Mouse (Mus musculus) midbrain, postnatal 0 days (tissue): ENCODE measurements at regions not wholly inside any gene's neighbourhood (a gene's known extent, or its start where the extent isn't known, plus 50 kb on each side); places are given as distances from the start of the nearest gene placed in this dataset.
"Not testable (repeated sequence)": the region's sequence is repeated elsewhere in the genome, so short reads cannot be mapped to it uniquely, and the experiment has no call there.

ENCODE experiments used
- ATAC-seq: fragments of 200-750 bp; cut with Nextera tagmentation; 2 replicates; pipeline ENCODE4 v1.8.0; 2017; ENCODE audit warnings: moderate number of reproducible peaks, mild to moderate bottlenecking, moderate TSS enrichment, moderate library complexity; ENCODE audit not compliant: low FRiP score
- DNase-seq: peaks from one replicate; pipeline ENCODE4 v3.0.0-alpha.2; 2015; ENCODE audit warnings: low spot score
- H3K27ac ChIP-seq: fragments of 300-500 bp; sonication (generic); 2 replicates; pipeline ENCODE4 v1.5.1; 2014; ENCODE audit warnings: low read depth, mild to moderate bottlenecking, low read length, mixed read lengths
- H3K27me3 ChIP-seq: fragments of 300-500 bp; sonication (generic); 2 replicates; pipeline ENCODE4 v1.6.1; 2014; ENCODE audit warnings: low read length, control low read depth, mixed read lengths; ENCODE audit not compliant: insufficient read depth
- H3K36me3 ChIP-seq: fragments of 300-500 bp; sonication (generic); 2 replicates; pipeline ENCODE4 v1.6.1; 2014; ENCODE audit warnings: low read length, control low read depth, mixed read lengths; ENCODE audit not compliant: insufficient read depth
- H3K4me1 ChIP-seq: fragments of 300-500 bp; sonication (generic); 2 replicates; pipeline ENCODE4 v1.6.1; 2014; ENCODE audit warnings: mild to moderate bottlenecking, control low read depth, antibody characterized with exemption, low read length, mixed read lengths; ENCODE audit not compliant: insufficient read depth
- H3K4me2 ChIP-seq: fragments of 300-500 bp; sonication (generic); 2 replicates; pipeline ENCODE4 v1.6.1; 2014; ENCODE audit warnings: low read depth, mild to moderate bottlenecking, low read length, mixed read lengths; ENCODE audit not compliant: poor library complexity, severe bottlenecking
- H3K4me3 ChIP-seq: fragments of 300-500 bp; sonication (generic); 2 replicates; pipeline ENCODE4 v1.5.1; 2014; ENCODE audit warnings: low read depth, mild to moderate bottlenecking, low read length, moderate library complexity
- H3K9ac ChIP-seq: fragments of 300-500 bp; sonication (generic); replicated peaks from 2 replicates; pipeline ENCODE4 v1.6.1; 2014; ENCODE audit warnings: mild to moderate bottlenecking, low read length, moderate library complexity, mixed read lengths; ENCODE audit not compliant: poor library complexity, severe bottlenecking
- H3K9me3 ChIP-seq: fragments of 300-500 bp; sonication (generic); 2 replicates; pipeline ENCODE4 v1.6.1; 2016; ENCODE audit warnings: low read length, control low read depth
- CTCF ChIP-seq: IDR thresholded peaks from 2 replicates; pipeline ENCODE4 v1.5.1; 2016; ENCODE audit warnings: antibody characterized with exemption, mild to moderate bottlenecking
- WGBS: fragments of 180-500 bp; shearing (Covaris S2); extraction: QIAGEN DNeasy Blood & Tissue Kit; methylation state at CpG from one replicate; pipeline ENCODE4 v1.1.7; 2014; 5-methylcytosine and 5-hydroxymethylcytosine counted together

GRCm38 (mm10) chr14:104114182-104114581, 270.0 kb upstream of the Ednrb start:
- 56% methylated on average over 3 of the region's 3 CpGs for WGBS
- no peak overlapping the region for H3K4me2 ChIP-seq
- H3K27ac ChIP-seq = no peak overlapping the region
- H3K36me3 ChIP-seq = no peaks in the 10 kb centered on the region
- H3K4me3 ChIP-seq = no peak overlapping the region
- DNase-seq = no peak
- no peaks in the 10 kb centered on the region for H3K9me3 ChIP-seq
- H3K4me1 ChIP-seq = no peaks in the 10 kb centered on the region; the same call in 1 of the 2 replicates
- H3K27me3 ChIP-seq = no peaks in the 10 kb centered on the region
- TF ChIP-seq CTCF = no peak
- no peak for ATAC-seq
- no peak overlapping the region for H3K9ac ChIP-seq

- no peaks in the 10 kb centered on the region for H3K36me3 ChIP-seq
- no peaks in the 10 kb centered on the region for H3K9me3 ChIP-seq
- H3K27me3 ChIP-seq = no peaks in the 10 kb centered on the region
- 43% methylated on average over 2 of the region's 2 CpGs for WGBS
- DNase-seq = no peak
- no peak for TF ChIP-seq CTCF
- no peaks in the 10 kb centered on the region; the same call in 1 of the 2 replicates for H3K4me1 ChIP-seq
- H3K27ac ChIP-seq = no peak overlapping the region
- no peak overlapping the region for H3K9ac ChIP-seq
- no peak for ATAC-seq
- no peak overlapping the region for H3K4me2 ChIP-seq
- H3K4me3 ChIP-seq = no peak overlapping the region
These were observed 269.2 kb upstream of the Ednrb start for GRCm38 (mm10) chr14:104113448-104113847.

GRCm38 (mm10) chr14:104086381-104086780, 242.2 kb upstream of the Ednrb start:
- Histone ChIP-seq H3K9me3 (no peaks in the 10 kb centered on the region), H3K9ac (no peak overlapping the region), H3K4me1 (no peaks in the 10 kb centered on the region), H3K4me2 (no peak overlapping the region), H3K36me3 (no peaks in the 10 kb centered on the region), H3K27ac (no peak overlapping the region), H3K4me3 (no peak overlapping the region), H3K27me3 (no peaks in the 10 kb centered on the region)
- DNase-seq (peak; percentile 28), ATAC-seq (no peak)
- WGBS = 67% methylated on average over 2 of the region's 2 CpGs
- TF ChIP-seq CTCF = no peak

GRCm38 (mm10) chr14:104064199-104064598, 220.0 kb upstream of the Ednrb start:
- not testable (repeated sequence) for ATAC-seq, DNase-seq
- WGBS = 71% methylated on average over 1 of the region's 4 CpGs

GRCm38 (mm10) chr14:104053697-104054096, 209.5 kb upstream of the Ednrb start:
- 100% methylated on average over 1 of the region's 1 CpGs for WGBS
- Histone ChIP-seq H3K4me1 (no peaks in the 10 kb centered on the region), H3K9ac (no peak overlapping the region), H3K27me3 (no peaks in the 10 kb centered on the region), H3K27ac (no peak overlapping the region), H3K4me3 (no peak overlapping the region), H3K9me3 (no peaks in the 10 kb centered on the region), H3K36me3 (no peaks in the 10 kb centered on the region), H3K4me2 (no peak overlapping the region)
- no peak for DNase-seq
- TF ChIP-seq CTCF = no peak
- ATAC-seq = no peak

More at GRCm38 (mm10) chr14:104064199-104064598, 220.0 kb upstream of the Ednrb start:
- H3K4me3 ChIP-seq, H3K4me1 ChIP-seq, H3K36me3 ChIP-seq, H3K9me3 ChIP-seq, H3K27me3 ChIP-seq, H3K27ac ChIP-seq, H3K4me2 ChIP-seq, H3K9ac ChIP-seq: not testable (repeated sequence)

- no peaks in the 10 kb centered on the region for H3K4me1 ChIP-seq
- peak; percentile 80 for ATAC-seq
- WGBS = 9% methylated on average over 13 of the region's 13 CpGs
- peak overlapping the region; percentile 31 for H3K4me2 ChIP-seq
- H3K27ac ChIP-seq = no peak overlapping the region
- no peaks in the 10 kb centered on the region for H3K9me3 ChIP-seq
- peak; percentile 92 for DNase-seq
- H3K9ac ChIP-seq = no peak overlapping the region
- H3K27me3 ChIP-seq = no peaks in the 10 kb centered on the region
- H3K36me3 ChIP-seq = no peaks in the 10 kb centered on the region
- H3K4me3 ChIP-seq = no peak overlapping the region
- peak; percentile 95 for TF ChIP-seq CTCF
These were observed 194.6 kb upstream of the Ednrb start for GRCm38 (mm10) chr14:104038628-104039325.
